Mouse (Mus musculus) lung, postnatal 36 days (tissue): Measurements from ENCODE around the gene Dnajb7.

Source experiments
- DNase-seq: peaks from one replicate; pipeline ENCODE4 v3.0.0; 2022; ENCODE audit warnings: mixed read lengths

The Dnajb7 gene

DNA sequence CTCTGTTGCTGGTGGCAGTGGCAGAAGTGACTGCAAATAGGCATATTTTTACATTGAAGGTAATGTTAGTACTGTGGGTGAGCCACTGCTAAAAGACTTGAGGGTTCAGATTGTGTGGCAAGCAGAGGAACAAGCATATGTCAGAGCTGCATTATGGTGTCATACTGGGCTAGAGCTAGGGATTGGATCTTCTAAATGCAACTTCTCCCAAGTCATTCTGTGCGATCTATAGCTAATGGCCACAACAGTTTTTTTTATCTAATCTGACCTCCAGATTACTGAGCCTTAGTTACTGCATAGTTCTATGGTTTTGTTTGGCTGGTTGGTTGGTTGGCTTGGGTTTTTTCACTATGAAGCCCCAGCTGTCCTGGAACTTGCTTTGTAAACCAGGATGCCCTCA is at the start of gene Dnajb7:
Gene Dnajb7 (minus strand): TSS at position 101 of the 400 bp plus-strand sequence.
- DNase-seq, result no peak

- DNase-seq, result peak; percentile 90
Observed at GRCm38 (mm10) chr15:81448463-81448862, 40.4 kb upstream of the Dnajb7 start.

DNA sequence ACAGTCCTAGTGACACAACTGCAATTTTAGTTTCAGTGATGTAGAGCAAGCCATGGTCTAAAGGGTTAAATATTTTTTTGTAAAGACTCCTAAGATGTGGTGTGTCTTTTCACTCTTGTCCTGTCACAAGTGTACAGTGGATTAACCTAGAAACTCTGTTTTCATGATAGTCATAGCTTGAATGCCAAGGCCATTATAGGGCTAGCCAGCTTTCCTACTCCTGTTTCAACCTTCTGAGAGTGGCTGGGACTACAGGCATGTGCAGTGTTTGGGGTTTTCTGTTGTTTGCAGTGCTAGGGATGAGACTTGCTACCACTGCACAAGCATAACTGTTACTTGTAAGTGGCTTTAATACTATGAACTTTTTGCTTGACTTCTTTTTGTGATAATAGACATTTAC is 31.1 kb upstream of the Dnajb7 start:
- DNase-seq, result no peak

GRCm38 (mm10) chr15:81438345-81438744 is 30.2 kb upstream of the Dnajb7 start:
- DNase-seq, result no peak

- no peak for DNase-seq
Observed at GRCm38 (mm10) chr15:81431195-81431594, 23.1 kb upstream of the Dnajb7 start.

DNA sequence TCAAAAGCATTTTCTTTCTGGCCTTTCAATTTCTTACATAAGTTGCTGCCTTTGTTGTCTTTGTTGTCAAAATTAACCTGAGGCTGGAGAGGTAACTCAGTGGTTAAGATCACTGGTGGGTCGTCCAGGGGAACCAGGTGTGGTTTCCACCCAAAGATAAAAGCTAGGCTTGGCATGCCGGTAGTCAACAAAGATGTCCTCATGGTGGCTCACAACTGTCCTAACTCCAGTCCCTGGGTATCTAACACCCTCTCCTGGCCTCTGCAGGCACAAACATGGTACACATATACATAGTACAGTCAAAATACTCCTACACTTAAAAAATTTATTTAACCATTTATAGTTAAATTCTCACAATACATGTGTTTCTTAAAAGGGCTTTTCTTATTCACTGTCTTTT is 19.8 kb upstream of the Dnajb7 start:
- no peak for DNase-seq

- DNase-seq, result no peak
Observed at GRCm38 (mm10) chr15:81425311-81425710, 17.2 kb upstream of the Dnajb7 start.

GRCm38 (mm10) chr15:81422156-81422681 is 14.1 kb upstream of the Dnajb7 start:
- no peak for DNase-seq

- no peak for DNase-seq
Observed at GRCm38 (mm10) chr15:81421454-81421853, 13.4 kb upstream of the Dnajb7 start.

DNA sequence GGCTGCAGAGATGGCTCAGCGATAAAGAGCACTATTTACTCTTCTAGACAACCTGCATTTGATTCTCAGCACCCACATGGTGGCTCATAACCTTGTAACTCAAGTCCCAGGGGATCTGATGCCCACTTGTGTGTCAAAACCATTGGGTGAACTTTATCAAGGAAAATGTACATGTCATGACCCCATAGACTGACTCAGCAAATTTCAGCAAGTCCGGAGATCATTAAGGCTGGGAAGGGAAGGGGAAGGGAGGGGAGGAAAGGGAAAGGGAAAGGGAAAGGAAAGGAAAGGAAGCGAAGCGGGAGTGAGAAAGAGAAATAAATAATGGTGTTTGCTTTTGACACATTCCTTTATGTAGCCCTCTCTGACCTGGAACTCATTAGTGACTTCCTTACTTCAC is 10.0 kb upstream of the Dnajb7 start:
- DNase-seq, result no peak

- DNase-seq, result peak; percentile 86
Observed at GRCm38 (mm10) chr15:81416763-81417310, 8.7 kb upstream of the Dnajb7 start.

- no peak for DNase-seq
Observed at GRCm38 (mm10) chr15:81405008-81405407, 3.1 kb downstream of the Dnajb7 start.

DNA sequence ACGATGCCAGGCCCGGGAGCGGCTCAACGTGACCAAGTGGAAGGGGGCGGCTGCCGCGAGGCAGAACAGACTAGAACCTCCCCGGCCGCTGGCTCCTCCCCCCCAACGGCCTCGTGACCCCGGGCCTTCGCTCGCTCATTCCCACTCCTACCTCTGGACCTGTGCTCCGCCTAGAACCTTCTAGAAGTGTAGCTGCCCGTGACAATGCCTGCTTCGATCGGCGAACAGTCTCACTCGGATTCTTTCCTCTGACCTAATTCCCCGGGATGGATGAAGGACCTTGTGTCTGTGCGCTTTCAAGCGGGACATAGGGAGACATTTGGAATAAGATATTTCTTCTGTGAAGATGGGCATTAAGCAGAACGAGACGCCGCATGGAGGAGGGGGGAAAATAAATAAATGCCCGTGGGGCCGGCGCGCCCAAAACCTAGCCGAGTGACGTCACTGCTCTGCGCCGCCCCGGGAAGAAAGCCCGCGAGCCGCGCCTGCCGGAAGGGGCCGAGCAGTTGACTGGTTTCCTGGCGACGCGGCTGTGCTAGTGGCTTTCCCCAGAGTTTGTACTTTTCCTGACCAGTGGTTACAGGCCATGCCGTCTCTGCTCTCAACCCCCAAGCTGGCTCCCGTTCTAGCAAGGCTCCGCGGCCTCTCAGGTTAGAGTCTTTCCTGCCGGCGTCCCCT is 8.3 kb downstream of the Dnajb7 start, which contains the start of the genes St13 and Xpnpep3:
Gene St13 (minus strand): TSS at position 440 of the 678 bp plus-strand sequence.
Gene Xpnpep3 (plus strand): TSS at position 501 of the 678 bp plus-strand sequence.
- DNase-seq, result peak; percentile 98

GRCm38 (mm10) chr15:81399297-81399637 is 8.8 kb downstream of the Dnajb7 start:
- DNase-seq, result no peak

GRCm38 (mm10) chr15:81398189-81398588 is 9.9 kb downstream of the Dnajb7 start:
- DNase-seq, result no peak

- DNase-seq, result no peak
Observed at GRCm38 (mm10) chr15:81394211-81394915, 13.7 kb downstream of the Dnajb7 start.

- peak; percentile 36 for DNase-seq
Observed at GRCm38 (mm10) chr15:81392997-81393396, 15.1 kb downstream of the Dnajb7 start.

- no peak for DNase-seq
Observed at GRCm38 (mm10) chr15:81386327-81386726, 21.8 kb downstream of the Dnajb7 start.

- DNase-seq, result no peak
Observed at GRCm38 (mm10) chr15:81378845-81379244, 29.3 kb downstream of the Dnajb7 start.

- no peak for DNase-seq
Observed at GRCm38 (mm10) chr15:81374621-81375020, 33.5 kb downstream of the Dnajb7 start.

- no peak for DNase-seq
Observed at GRCm38 (mm10) chr15:81370356-81370755, 37.7 kb downstream of the Dnajb7 start.

DNA sequence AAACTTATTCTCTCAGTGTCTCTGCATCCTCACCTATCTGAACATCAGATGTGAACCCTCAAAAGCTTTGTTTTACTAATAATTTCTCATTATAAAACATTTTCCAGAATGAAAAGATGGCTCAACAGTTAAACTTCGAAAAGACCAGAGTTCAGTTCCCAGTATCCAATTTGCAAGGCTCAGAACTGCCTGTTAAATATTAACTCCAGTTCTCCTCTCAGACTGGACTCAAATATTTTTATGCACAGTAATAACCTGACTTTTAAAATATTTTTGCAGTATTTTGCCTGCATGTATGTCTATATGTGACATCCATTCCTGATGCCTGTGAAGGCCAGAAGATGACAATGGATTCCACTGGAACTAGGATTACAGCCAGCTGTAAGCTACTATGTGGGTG is 39.5 kb downstream of the Dnajb7 start:
- DNase-seq, result no peak

DNA sequence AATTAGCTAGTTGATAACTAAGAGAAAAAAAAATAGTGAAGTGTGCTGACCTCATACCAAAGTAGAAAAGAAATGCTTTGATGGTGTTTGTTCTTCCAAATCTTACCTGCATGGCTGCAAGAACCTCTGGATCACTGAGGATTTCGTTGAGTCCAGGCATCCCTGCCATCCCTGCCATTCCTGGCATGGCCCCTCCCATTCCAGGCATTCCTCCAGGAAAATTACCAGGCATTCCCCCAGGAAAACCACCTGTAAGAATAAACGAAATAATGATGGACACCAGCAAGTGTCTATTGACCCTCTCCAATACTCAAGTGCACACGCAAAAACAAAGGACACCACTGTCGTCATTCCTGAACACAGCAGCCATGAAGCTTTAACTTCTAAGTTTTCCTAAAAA is 41.9 kb downstream of the Dnajb7 start:
- no peak for DNase-seq

DNA sequence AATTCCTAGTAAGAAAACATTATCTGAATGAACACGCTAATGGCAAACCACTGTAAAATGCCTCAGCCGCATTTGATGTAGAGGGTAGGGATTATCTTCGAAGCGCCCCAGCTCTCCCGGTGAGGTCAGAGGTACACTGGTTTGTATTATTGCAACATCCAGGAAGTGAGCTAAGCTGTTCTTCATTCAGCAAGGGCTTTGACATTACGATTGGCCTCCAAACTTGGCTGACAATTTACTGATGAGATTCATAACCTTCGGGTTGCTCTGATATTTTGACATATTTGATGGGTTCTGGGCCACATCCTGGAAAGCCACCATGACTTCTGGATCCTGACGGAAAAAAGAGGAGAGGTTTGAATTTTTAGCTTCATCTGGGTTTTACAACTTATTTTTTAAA is 42.9 kb downstream of the Dnajb7 start:
- DNase-seq, result no peak
